Mouse (Mus musculus): ENCODE measurements around the gene BC051019.
A peak's percentile ranks its signal among the peaks of the same experiment; 100 is the strongest.

BC051019 gene

GRCm38 (mm10) chr7:109723697-109724096 lies at the start of gene BC051019:
Gene BC051019, minus strand, starts transcription at chr7:109723850.
- DNase-seq (ENCODE audit: low spot score) = no peak

- no peak for DNase-seq (ENCODE audit: low spot score)
Measured at GRCm38 (mm10) chr7:109772251-109772650, 48.6 kb upstream of the BC051019 start.

- no peak for DNase-seq (ENCODE audit: low spot score)
Measured at GRCm38 (mm10) chr7:109768699-109769383, 45.2 kb upstream of the BC051019 start.

GRCm38 (mm10) chr7:109767575-109768350 lies 44.1 kb upstream of the BC051019 start:
- peak; percentile 12 for DNase-seq (ENCODE audit: low spot score)

- DNase-seq (ENCODE audit: low spot score) = no peak
Measured at GRCm38 (mm10) chr7:109764009-109764408, 40.4 kb upstream of the BC051019 start.

GRCm38 (mm10) chr7:109756291-109756690 lies 32.6 kb upstream of the BC051019 start:
- DNase-seq (ENCODE audit: low spot score) = no peak

- no peak for DNase-seq (ENCODE audit: low spot score)
Measured at GRCm38 (mm10) chr7:109754034-109754433, 30.4 kb upstream of the BC051019 start.

- DNase-seq (ENCODE audit: low spot score) = peak; percentile 78
Measured at GRCm38 (mm10) chr7:109752008-109752925, 28.6 kb upstream of the BC051019 start, which contains the start of gene Tmem9b. Gene Tmem9b, minus strand, starts transcription at chr7:109752875.

- no peak for DNase-seq (ENCODE audit: low spot score)
Measured at GRCm38 (mm10) chr7:109751427-109752007, 27.9 kb upstream of the BC051019 start.

GRCm38 (mm10) chr7:109747747-109748146 lies 24.1 kb upstream of the BC051019 start:
- DNase-seq (ENCODE audit: low spot score) = no peak

- DNase-seq (ENCODE audit: low spot score) = no peak
Measured at GRCm38 (mm10) chr7:109741703-109742102, 18.1 kb upstream of the BC051019 start.

- no peak for DNase-seq (ENCODE audit: low spot score)
Measured at GRCm38 (mm10) chr7:109741060-109741459, 17.4 kb upstream of the BC051019 start.

GRCm38 (mm10) chr7:109739822-109740370 lies 16.2 kb upstream of the BC051019 start:
- DNase-seq (ENCODE audit: low spot score) = no peak

GRCm38 (mm10) chr7:109734806-109735205 lies 11.2 kb upstream of the BC051019 start:
- DNase-seq (ENCODE audit: low spot score) = no peak

- no peak for DNase-seq (ENCODE audit: low spot score)
Measured at GRCm38 (mm10) chr7:109731626-109732025, 8.0 kb upstream of the BC051019 start, which contains the start of gene Ascl3. Gene Ascl3, minus strand, starts transcription at chr7:109731726.

- no peak for DNase-seq (ENCODE audit: low spot score)
Measured at GRCm38 (mm10) chr7:109723114-109723513, 536 bp downstream of the BC051019 start.

GRCm38 (mm10) chr7:109722618-109723017 lies 1.0 kb downstream of the BC051019 start:
- DNase-seq (ENCODE audit: low spot score) = no peak

GRCm38 (mm10) chr7:109719286-109719685 lies 4.4 kb downstream of the BC051019 start:
- no peak for DNase-seq (ENCODE audit: low spot score)

GRCm38 (mm10) chr7:109713434-109713982 lies 10.1 kb downstream of the BC051019 start:
- no peak for DNase-seq (ENCODE audit: low spot score)

- DNase-seq (ENCODE audit: low spot score) = no peak
Measured at GRCm38 (mm10) chr7:109712198-109712597, 11.5 kb downstream of the BC051019 start.

GRCm38 (mm10) chr7:109710069-109710468 lies 13.6 kb downstream of the BC051019 start:
- no peak for DNase-seq (ENCODE audit: low spot score)
